Mouse (Mus musculus) CH12.LX (cell line): Measurements from ENCODE around the gene Limk2. TPM values are rescaled to one million over a fixed set of nuclear protein-coding genes. Genes with fewer than 3 reads are reported as not detected.

Experiments used
- DNase-seq: peaks from one replicate; pipeline ENCODE4 v3.0.0-alpha.2; 2013; ENCODE audit errors: extremely low read depth
- H3K27ac ChIP-seq: 2 replicates; pipeline ENCODE4 v1.5.1; 2012; ENCODE audit warnings: low read depth, mild to moderate bottlenecking, control low read depth, moderate library complexity; ENCODE audit not compliant: insufficient read depth
- H3K27me3 ChIP-seq: replicated peaks from 2 replicates; pipeline ENCODE3; 2012; ENCODE audit warnings: inconsistent platforms
- H3K36me3 ChIP-seq, 2 experiments: replicated peaks in 1 of 2; 2 replicates each; pipeline versions ENCODE3 to v1.6.1; 2012; ENCODE audit warnings: inconsistent platforms in 1 of 2, low read length in 1 of 2, mild to moderate bottlenecking in 1 of 2, mixed read lengths in 1 of 2, moderate library complexity in 1 of 2; ENCODE audit not compliant: control insufficient read depth in 1 of 2, insufficient read depth in 1 of 2
- H3K4me1 ChIP-seq, 2 experiments: 2 replicates each; pipeline ENCODE4 v1.6.1; 2012; ENCODE audit warnings: inconsistent platforms in 1 of 2, moderate library complexity in 1 of 2; ENCODE audit not compliant: insufficient read depth in 2 of 2, control insufficient read depth in 1 of 2
- H3K4me2 ChIP-seq: 2 replicates; pipeline ENCODE4 v1.6.1; 2012; ENCODE audit warnings: low read depth, mild to moderate bottlenecking, control low read depth; ENCODE audit not compliant: poor library complexity, insufficient read depth, severe bottlenecking
- H3K4me3 ChIP-seq, 3 experiments: fragments of 150-350 bp in 1 of 3; sonication (generic) in 1 of 3; replicated peaks in 1 of 3; 2 replicates each; pipeline versions ENCODE3 to v1.5.1; 2011 to 2012; ENCODE audit warnings: low read depth in 2 of 3, low read length in 2 of 3, mild to moderate bottlenecking in 2 of 3, moderate library complexity in 2 of 3, control low read depth in 1 of 3, improper control_type of control experiment in 1 of 3, inconsistent platforms in 1 of 3, mixed read lengths in 1 of 3; ENCODE audit not compliant: poor library complexity in 1 of 3
- H3K79me2 ChIP-seq: replicated peaks from 2 replicates; pipeline ENCODE4 v1.6.1; 2012; ENCODE audit warnings: mild to moderate bottlenecking, moderate library complexity; ENCODE audit not compliant: control insufficient read depth, poor library complexity, insufficient read depth, severe bottlenecking; ENCODE audit errors: extremely low read depth
- H3K9ac ChIP-seq: 2 replicates; pipeline ENCODE4 v1.6.1; 2012; ENCODE audit warnings: low read depth, mild to moderate bottlenecking, control low read depth, moderate library complexity; ENCODE audit not compliant: insufficient read depth
- H3K9me3 ChIP-seq: replicated peaks from 2 replicates; pipeline ENCODE3; 2012; ENCODE audit warnings: low read length, inconsistent platforms, mixed read lengths
- BHLHE40 ChIP-seq: IDR thresholded peaks from 2 replicates; pipeline ENCODE4 v1.6.1; 2011; ENCODE audit warnings: mild to moderate bottlenecking, low read depth, low read length, improper control_type of control experiment
- CHD1 ChIP-seq: IDR thresholded peaks from 2 replicates; pipeline ENCODE4 v1.6.1; 2012; ENCODE audit warnings: low read depth, low read length, improper control_type of control experiment, inconsistent platforms
- CHD2 ChIP-seq: IDR thresholded peaks from 2 replicates; pipeline ENCODE4 v1.6.1; 2011; ENCODE audit warnings: low read length, improper control_type of control experiment
- E2F4 ChIP-seq: IDR thresholded peaks from 2 replicates; pipeline ENCODE4 v1.6.1; 2011; ENCODE audit warnings: low read depth, low read length, improper control_type of control experiment; ENCODE audit not compliant: insufficient replicate concordance
- ELF1 ChIP-seq: IDR thresholded peaks from 2 replicates; pipeline ENCODE4 v1.6.1; 2014; ENCODE audit warnings: low read depth, mild to moderate bottlenecking, inconsistent platforms, low read length, improper control_type of control experiment
- ETS1 ChIP-seq: conservative IDR thresholded peaks from 2 replicates; pipeline ENCODE4 v1.6.1; 2012; ENCODE audit warnings: low read depth, mild to moderate bottlenecking, inconsistent platforms, low read length, improper control_type of control experiment, moderate library complexity
- JUN ChIP-seq: IDR thresholded peaks from 2 replicates; pipeline ENCODE4 v1.6.1; 2011; ENCODE audit warnings: low read depth, mild to moderate bottlenecking, low read length, improper control_type of control experiment, moderate library complexity; ENCODE audit not compliant: insufficient read depth
- MAZ ChIP-seq: IDR thresholded peaks from 2 replicates; pipeline ENCODE4 v1.6.1; 2012; ENCODE audit warnings: low read depth, mild to moderate bottlenecking, inconsistent platforms, low read length, improper control_type of control experiment, moderate library complexity
- MEF2A ChIP-seq: IDR thresholded peaks from 2 replicates; pipeline ENCODE4 v1.6.1; 2014; ENCODE audit warnings: low read depth, mild to moderate bottlenecking, inconsistent platforms, low read length, improper control_type of control experiment, borderline replicate concordance
- MXI1 ChIP-seq: IDR thresholded peaks from 2 replicates; pipeline ENCODE4 v1.6.1; 2011; ENCODE audit warnings: mild to moderate bottlenecking, low read depth, low read length, improper control_type of control experiment
- MYC ChIP-seq: IDR thresholded peaks from 2 replicates; pipeline ENCODE4 v1.6.1; 2011; ENCODE audit warnings: low read depth, mild to moderate bottlenecking, improper control_type of control experiment, low read length
- NELFE ChIP-seq: IDR thresholded peaks from 2 replicates; pipeline ENCODE4 v1.6.1; 2011; ENCODE audit warnings: low read depth, low read length, improper control_type of control experiment
- NRF1 ChIP-seq: IDR thresholded peaks from 2 replicates; pipeline ENCODE4 v1.6.1; 2014; ENCODE audit warnings: low read depth, mild to moderate bottlenecking, inconsistent platforms, low read length, improper control_type of control experiment, moderate library complexity
- PAX5 ChIP-seq: IDR thresholded peaks from 2 replicates; pipeline ENCODE4 v1.6.1; 2012; ENCODE audit warnings: low read length, inconsistent platforms, mixed read lengths
- POLR2A ChIP-seq: IDR thresholded peaks from 2 replicates; pipeline ENCODE4 v1.6.1; 2011; ENCODE audit warnings: low read depth, mild to moderate bottlenecking, improper control_type of control experiment, low read length
- POLR2AphosphoS2 ChIP-seq: IDR thresholded peaks from 2 replicates; pipeline ENCODE4 v1.6.1; 2011; ENCODE audit warnings: low read depth, low read length, improper control_type of control experiment
- TBP ChIP-seq: conservative IDR thresholded peaks from 2 replicates; pipeline ENCODE4 v1.6.1; 2011; ENCODE audit warnings: low read depth, low read length, improper control_type of control experiment
- TCF12 ChIP-seq: IDR thresholded peaks from 2 replicates; pipeline ENCODE4 v1.6.1; 2014; ENCODE audit warnings: low read depth, mild to moderate bottlenecking, inconsistent platforms, low read length, improper control_type of control experiment
- UBTF ChIP-seq: IDR thresholded peaks from 2 replicates; pipeline ENCODE4 v1.6.1; 2012; ENCODE audit warnings: low read depth, mild to moderate bottlenecking, inconsistent platforms, low read length, improper control_type of control experiment, moderate library complexity
- USF1 ChIP-seq: IDR thresholded peaks from 2 replicates; pipeline ENCODE4 v1.6.1; 2014; ENCODE audit warnings: low read depth, mild to moderate bottlenecking, inconsistent platforms, low read length, improper control_type of control experiment
- USF2 ChIP-seq: conservative IDR thresholded peaks from 2 replicates; pipeline ENCODE4 v1.6.1; 2011; ENCODE audit warnings: low read depth, low read length, improper control_type of control experiment
- ZC3H11A ChIP-seq: IDR thresholded peaks from 2 replicates; pipeline ENCODE4 v1.6.1; 2012; ENCODE audit warnings: low read depth, mild to moderate bottlenecking, inconsistent platforms, low read length, improper control_type of control experiment
- ZKSCAN1 ChIP-seq: IDR thresholded peaks from 2 replicates; pipeline ENCODE4 v1.6.1; 2012; ENCODE audit warnings: low read depth, inconsistent platforms, low read length, improper control_type of control experiment, borderline replicate concordance
- ZMIZ1 ChIP-seq: IDR thresholded peaks from 2 replicates; pipeline ENCODE4 v1.6.1; 2012; ENCODE audit warnings: low read depth, mild to moderate bottlenecking, inconsistent platforms, low read length, improper control_type of control experiment
- dilution Hi-C: fragments of 300-500 bp; cut with MboI; formaldehyde crosslinking; loops from 2 replicates; pipeline ENCODE4 v1.14.3; 2020; ENCODE audit warnings: low sequenced_read_pairs; ENCODE audit not compliant: extremely low pct_unique_long_range_greater_than_20kb, extremely low pct_ligation_motif_present
- in situ Hi-C: fragments of 300-500 bp; cut with MboI; formaldehyde crosslinking; loops from 3 replicates; pipeline ENCODE4 v1.14.3; 2019; ENCODE audit warnings: low sequenced_read_pairs, low pct_ligation_motif_present, low pct_unique_long_range_greater_than_20kb, mixed read lengths
- polyA plus RNA-seq: library from polyadenylated mRNA; unstranded; fragments of >175 nt; gene quantifications from 2 replicates; pipeline ENCODE4 v1.2.1, GENCODE M21; 2012; ENCODE audit warnings: low read depth; ENCODE audit not compliant: insufficient read length
- total RNA-seq, 2 experiments: library from RNA; depleted of rRNA; stranded (reverse); fragments of 300-350 nt in 1 of 2; fragments of >200 nt in 1 of 2; gene quantifications; 2 replicates each; pipeline ENCODE4 v1.2.3; 2012 to 2014

Limk2 gene
- total and polyA plus RNA-seq, 3 experiments: 41.5 to 64.0 (median 46.1) TPM

GRCm38 (mm10) chr11:3373591-3374292 is 35.2 kb downstream of the Limk2 start:
- no peak overlapping the region for H3K9ac ChIP-seq
- no peak overlapping the region for H3K27ac ChIP-seq
- peaks cover 0 to 32% of the 10 kb centered on the region in 2 experiments; a peak in 2 of 4 replicates for H3K4me1 ChIP-seq
- no peaks in the 10 kb centered on the region for H3K27me3 ChIP-seq
- no peak overlapping the region for H3K4me2 ChIP-seq
- no peak for DNase-seq
- H3K9me3 ChIP-seq: no peaks in the 10 kb centered on the region
- dilution Hi-C loops: no loop called here
- TF ChIP-seq USF1: no peak
- TF ChIP-seq PAX5: no peak
- no peak for TF ChIP-seq POLR2A
- TF ChIP-seq CHD1: no peak
- TF ChIP-seq UBTF: no peak
- no peak for TF ChIP-seq JUN
- TF ChIP-seq E2F4: no peak
- no peak for TF ChIP-seq TCF12
- no peak for TF ChIP-seq MEF2A
- TF ChIP-seq CHD2: no peak
- TF ChIP-seq TBP: no peak
- no peak for TF ChIP-seq MYC
- TF ChIP-seq MXI1: no peak
- no peak for TF ChIP-seq MAZ
- TF ChIP-seq ETS1: no peak
- TF ChIP-seq ZC3H11A: no peak
- no peak for TF ChIP-seq ZMIZ1
- peaks cover 17 to 84% of the 10 kb centered on the region in 2 experiments for H3K36me3 ChIP-seq
- in situ Hi-C loops: no loop called here
- H3K79me2 ChIP-seq: no peaks in the 10 kb centered on the region
- H3K4me3 ChIP-seq: no peak overlapping the region

GRCm38 (mm10) chr11:3371599-3372295 is 37.2 kb downstream of the Limk2 start:
- dilution Hi-C loops (no loop called here), in situ Hi-C loops (no loop called here)
- H3K9me3 ChIP-seq: no peaks in the 10 kb centered on the region
- TF ChIP-seq ELF1 (no peak), MAZ (no peak), TCF12 (no peak), USF1 (no peak), JUN (no peak), USF2 (no peak), UBTF (no peak), MXI1 (no peak), CHD2 (no peak), MYC (no peak), ZKSCAN1 (no peak), MEF2A (no peak), ZC3H11A (no peak), BHLHE40 (no peak), POLR2AphosphoS2 (no peak), CHD1 (no peak), NELFE (no peak), E2F4 (no peak), NRF1 (no peak), TBP (no peak)
- peaks cover 4 to 82% of the 10 kb centered on the region in 2 experiments for H3K36me3 ChIP-seq
- H3K4me2 ChIP-seq: no peak overlapping the region
- H3K4me1 ChIP-seq: peaks cover 0 to 50% of the 10 kb centered on the region in 2 experiments; a peak in 2 of 4 replicates
- no peaks in the 10 kb centered on the region for H3K27me3 ChIP-seq
- H3K27ac ChIP-seq: no peak overlapping the region
- H3K9ac ChIP-seq: no peak overlapping the region
- no peak overlapping the region for H3K4me3 ChIP-seq
- DNase-seq: no peak
- no peaks in the 10 kb centered on the region for H3K79me2 ChIP-seq
